Mouse (Mus musculus): Measurements from ENCODE around the gene Usp10. TPM values are rescaled to one million over a fixed set of nuclear protein-coding genes. Genes with fewer than 3 reads are reported as not detected.

The Usp10 gene
- total and polyA plus RNA-seq, 3 experiments: 80.0 to 161 (median 152) TPM

GRCm38 (mm10) chr8:120001712-120002111, 91.6 kb downstream of the Usp10 start:
- no peak overlapping the region for H3K4me2 ChIP-seq (ENCODE audit: insufficient read depth, low read depth, poor library complexity, severe bottlenecking)
- H3K9ac ChIP-seq (ENCODE audit: insufficient read depth, low read depth): no peak overlapping the region
- in situ Hi-C loops (cut with MboI; ENCODE audit: low pct_ligation_motif_present, low pct_unique_long_range_greater_than_20kb, low sequenced_read_pairs): no loop called here
- H3K4me1 ChIP-seq (ENCODE audit: control insufficient read depth in 1 of 2, insufficient read depth in 2 of 2): no peaks in the 10 kb centered on the region
- no peak for DNase-seq (ENCODE audit: extremely low read depth)
- no peaks in the 10 kb centered on the region for H3K79me2 ChIP-seq (replicated peaks; ENCODE audit: control insufficient read depth, extremely low read depth, insufficient read depth, poor library complexity, severe bottlenecking)
- TF ChIP-seq ELF1 (IDR thresholded peaks at IDR 0.05; ENCODE audit: low read depth, low read length) (no peak), TCF12 (IDR thresholded peaks at IDR 0.05; ENCODE audit: low read depth, low read length) (no peak), RCOR1 (conservative IDR thresholded peaks at IDR 0.05; ENCODE audit: low read depth, low read length) (no peak), POLR2A (IDR thresholded peaks at IDR 0.05; ENCODE audit: low read depth, low read length) (no peak), MYC (IDR thresholded peaks at IDR 0.05; ENCODE audit: low read depth, low read length) (no peak), ZMIZ1 (IDR thresholded peaks at IDR 0.05; ENCODE audit: low read depth, low read length) (no peak), CTCF (conservative IDR thresholded peaks at IDR 0.05 in 1 of 2, IDR thresholded peaks at IDR 0.05 in 1 of 2; ENCODE audit: low read depth in 2 of 2, low read length in 2 of 2) (no peak), MXI1 (IDR thresholded peaks at IDR 0.05; ENCODE audit: low read depth, low read length) (no peak), ZNF384 (IDR thresholded peaks at IDR 0.05; ENCODE audit: low read depth, low read length) (no peak), PAX5 (IDR thresholded peaks at IDR 0.05; ENCODE audit: low read length) (no peak), RAD21 (IDR thresholded peaks at IDR 0.05; ENCODE audit: low read depth, low read length) (no peak), SMC3 (IDR thresholded peaks at IDR 0.05; ENCODE audit: low read depth, low read length) (no peak), MAZ (IDR thresholded peaks at IDR 0.05; ENCODE audit: low read depth, low read length) (no peak), MAFK (IDR thresholded peaks at IDR 0.05; ENCODE audit: insufficient replicate concordance, low read length) (no peak), SIN3A (IDR thresholded peaks at IDR 0.05; ENCODE audit: low read length) (no peak), JUN (IDR thresholded peaks at IDR 0.05; ENCODE audit: insufficient read depth, low read depth, low read length) (no peak), USF1 (IDR thresholded peaks at IDR 0.05; ENCODE audit: low read depth, low read length) (no peak), ETS1 (conservative IDR thresholded peaks at IDR 0.05; ENCODE audit: low read depth, low read length) (no peak)
- H3K27me3 ChIP-seq (replicated peaks): peaks cover 73% of the 10 kb centered on the region
- no peaks in the 10 kb centered on the region for H3K9me3 ChIP-seq (replicated peaks; ENCODE audit: low read length)
- no peak overlapping the region for H3K27ac ChIP-seq (ENCODE audit: insufficient read depth, low read depth)
- H3K36me3 ChIP-seq (replicated peaks in 1 of 2; ENCODE audit: control insufficient read depth in 1 of 2, insufficient read depth in 1 of 2, low read length in 1 of 2): no peaks in the 10 kb centered on the region
- H3K4me3 ChIP-seq (replicated peaks in 1 of 3; ENCODE audit: low read depth in 2 of 3, low read length in 2 of 3, poor library complexity in 1 of 3): no peak overlapping the region
- dilution Hi-C loops (cut with MboI; ENCODE audit: extremely low pct_ligation_motif_present, extremely low pct_unique_long_range_greater_than_20kb, low sequenced_read_pairs): no loop called here

- dilution Hi-C loops (cut with MboI; ENCODE audit: extremely low pct_ligation_motif_present, extremely low pct_unique_long_range_greater_than_20kb, low sequenced_read_pairs): no loop called here
- peaks cover 75% of the 10 kb centered on the region for H3K27me3 ChIP-seq (replicated peaks)
- no peaks in the 10 kb centered on the region for H3K4me1 ChIP-seq (ENCODE audit: control insufficient read depth in 1 of 2, insufficient read depth in 2 of 2)
- H3K4me3 ChIP-seq (replicated peaks in 1 of 3; ENCODE audit: low read depth in 2 of 3, low read length in 2 of 3, poor library complexity in 1 of 3): no peak overlapping the region
- H3K36me3 ChIP-seq (replicated peaks in 1 of 2; ENCODE audit: control insufficient read depth in 1 of 2, insufficient read depth in 1 of 2, low read length in 1 of 2): no peaks in the 10 kb centered on the region
- DNase-seq (ENCODE audit: extremely low read depth): no peak
- no peak overlapping the region for H3K9ac ChIP-seq (ENCODE audit: insufficient read depth, low read depth)
- no peaks in the 10 kb centered on the region for H3K79me2 ChIP-seq (replicated peaks; ENCODE audit: control insufficient read depth, extremely low read depth, insufficient read depth, poor library complexity, severe bottlenecking)
- TF ChIP-seq JUN (IDR thresholded peaks at IDR 0.05; ENCODE audit: insufficient read depth, low read depth, low read length) (no peak), PAX5 (IDR thresholded peaks at IDR 0.05; ENCODE audit: low read length) (no peak), SIN3A (IDR thresholded peaks at IDR 0.05; ENCODE audit: low read length) (no peak), CTCF (conservative IDR thresholded peaks at IDR 0.05 in 1 of 2, IDR thresholded peaks at IDR 0.05 in 1 of 2; ENCODE audit: low read depth in 2 of 2, low read length in 2 of 2) (no peak), ZNF384 (IDR thresholded peaks at IDR 0.05; ENCODE audit: low read depth, low read length) (no peak), ELF1 (IDR thresholded peaks at IDR 0.05; ENCODE audit: low read depth, low read length) (no peak), MYC (IDR thresholded peaks at IDR 0.05; ENCODE audit: low read depth, low read length) (no peak), NELFE (IDR thresholded peaks at IDR 0.05; ENCODE audit: low read depth, low read length) (no peak), UBTF (IDR thresholded peaks at IDR 0.05; ENCODE audit: low read depth, low read length) (no peak), MEF2A (IDR thresholded peaks at IDR 0.05; ENCODE audit: borderline replicate concordance, low read depth, low read length) (no peak), USF1 (IDR thresholded peaks at IDR 0.05; ENCODE audit: low read depth, low read length) (no peak), TCF12 (IDR thresholded peaks at IDR 0.05; ENCODE audit: low read depth, low read length) (no peak), SMC3 (IDR thresholded peaks at IDR 0.05; ENCODE audit: low read depth, low read length) (no peak), USF2 (conservative IDR thresholded peaks at IDR 0.05; ENCODE audit: low read depth, low read length) (no peak), CHD1 (IDR thresholded peaks at IDR 0.05; ENCODE audit: low read depth, low read length) (no peak), JUND (conservative IDR thresholded peaks at IDR 0.05; ENCODE audit: low read depth, low read length) (no peak), E2F4 (IDR thresholded peaks at IDR 0.05; ENCODE audit: insufficient replicate concordance, low read depth, low read length) (no peak)
- in situ Hi-C loops (cut with MboI; ENCODE audit: low pct_ligation_motif_present, low pct_unique_long_range_greater_than_20kb, low sequenced_read_pairs): no loop called here
- no peak overlapping the region for H3K4me2 ChIP-seq (ENCODE audit: insufficient read depth, low read depth, poor library complexity, severe bottlenecking)
- no peaks in the 10 kb centered on the region for H3K9me3 ChIP-seq (replicated peaks; ENCODE audit: low read length)
- no peak overlapping the region for H3K27ac ChIP-seq (ENCODE audit: insufficient read depth, low read depth)
Observed at GRCm38 (mm10) chr8:120002348-120002747, 92.2 kb downstream of the Usp10 start.

All from CH12.LX (cell line).